Mouse (Mus musculus) ES-E14 (cell line): Measurements from ENCODE around the gene Wipf2.

Experiments used
- CHD2 ChIP-seq: IDR thresholded peaks from 2 replicates; pipeline ENCODE4 v1.6.1; 2014; ENCODE audit warnings: mild to moderate bottlenecking, low read depth, low read length, inconsistent platforms
- HCFC1 ChIP-seq: IDR thresholded peaks from 2 replicates; pipeline ENCODE4 v1.6.1; 2012; ENCODE audit warnings: low read length, inconsistent platforms, borderline replicate concordance; ENCODE audit not compliant: insufficient read depth
- MAFK ChIP-seq: IDR thresholded peaks from 2 replicates; pipeline ENCODE4 v1.6.1; 2014; ENCODE audit warnings: mild to moderate bottlenecking, low read depth, low read length, inconsistent platforms; ENCODE audit not compliant: insufficient read depth
- ZC3H11A ChIP-seq: IDR thresholded peaks from 2 replicates; pipeline ENCODE4 v1.6.1; 2012; ENCODE audit warnings: low read depth, mild to moderate bottlenecking, inconsistent platforms, low read length, borderline replicate concordance

GRCm38 (mm10) chr11:98892426-98892825 lies 29.0 kb downstream of the Wipf2 start:
- TF ChIP-seq HCFC1 (no peak), CHD2 (no peak), MAFK (no peak), ZC3H11A (no peak)
